ENCODE assay signal across 12 mouse cellular contexts in the genomic region with DNA sequence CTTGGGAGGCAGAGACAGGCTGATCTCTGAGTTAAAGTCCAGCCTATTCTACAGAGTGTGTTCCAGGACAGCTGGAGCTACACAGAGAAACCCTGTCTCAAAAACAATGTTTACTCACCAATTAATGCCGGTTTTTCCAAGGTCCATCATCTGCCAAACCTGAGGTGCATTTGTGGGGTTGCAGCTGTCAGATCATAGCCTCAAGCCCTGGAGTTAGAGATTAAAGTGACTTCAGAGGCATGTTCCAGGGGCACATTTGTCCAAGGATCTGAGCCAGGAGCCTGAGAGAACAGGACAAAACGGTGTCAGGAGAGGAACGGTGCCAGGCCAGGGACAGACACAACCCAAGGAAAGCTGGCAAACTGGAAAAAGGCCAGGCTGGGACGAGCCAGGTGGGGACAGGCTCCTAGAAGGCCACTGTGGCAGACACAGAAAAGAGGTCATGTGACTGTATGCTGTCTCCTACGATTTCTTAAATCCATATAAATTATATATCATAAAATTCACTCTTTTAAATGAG. TPM values are rescaled to one million over a fixed set of nuclear protein-coding genes. Genes with fewer than 3 reads are reported as not detected.
A peak's percentile ranks its signal among the peaks of the same experiment; 100 is the strongest.
DNase-seq lines count a peak whose midpoint lies in the region; ATAC-seq and TF ChIP-seq lines count a peak whose summit lies in the region.
"Had no signal": no experiment of that assay in that cellular context is flagged by ENCODE, and none has a peak within 500 bp of the region (broad histone marks: within the 10 kb centered on the region; RNA-seq: fewer than 3 reads in every experiment).

No protein-coding gene starts in this region.

- TF ChIP-seq POLR2A in brain, embryonic 14.5 days (IDR thresholded peaks at IDR 0.05; ENCODE audit: borderline replicate concordance, extremely low read depth, insufficient read depth, insufficient read length, poor library complexity, severe bottlenecking): no peak

- no peaks in the 10 kb centered on the region for H3K36me3 ChIP-seq in heart, embryonic 12.5 days
- no peaks in the 10 kb centered on the region for H3K36me3 ChIP-seq in liver, embryonic 11.5 days (ENCODE audit: control insufficient read depth, insufficient read depth, low read length)
- peaks cover 11% of the 10 kb centered on the region; the same call in 1 of the 2 replicates for H3K36me3 ChIP-seq in limb, embryonic 10.5 days
- H3K36me3 ChIP-seq: forebrain, embryonic 12.5 days had no signal

- no peak overlapping the region for H3K27ac ChIP-seq in heart, embryonic 12.5 days (ENCODE audit: poor library complexity, severe bottlenecking)
- H3K27ac ChIP-seq in liver, embryonic 11.5 days (ENCODE audit: low read depth, low read length): no peak overlapping the region
- H3K27ac ChIP-seq in limb, embryonic 10.5 days: no peak overlapping the region
- H3K27ac ChIP-seq: forebrain, embryonic 12.5 days had no signal

- H3K9me3 ChIP-seq in heart, embryonic 12.5 days (replicated peaks): no peaks in the 10 kb centered on the region
- H3K9me3 ChIP-seq in liver, embryonic 11.5 days (ENCODE audit: control insufficient read depth, low read length): no peaks in the 10 kb centered on the region
- no peaks in the 10 kb centered on the region for H3K9me3 ChIP-seq in limb, embryonic 10.5 days (replicated peaks)
- H3K9me3 ChIP-seq: forebrain, embryonic 12.5 days; G1E had no signal

- peaks cover 2% of the 10 kb centered on the region for H3K4me1 ChIP-seq in heart, embryonic 12.5 days (replicated peaks)
- H3K4me1 ChIP-seq in liver, embryonic 11.5 days (replicated peaks; ENCODE audit: control insufficient read depth, insufficient read depth, low read length): no peaks in the 10 kb centered on the region
- H3K4me1 ChIP-seq in limb, embryonic 10.5 days: no peaks in the 10 kb centered on the region
- H3K4me1 ChIP-seq: forebrain, embryonic 12.5 days had no signal

- H3K9ac ChIP-seq in heart, embryonic 12.5 days: no peak overlapping the region
- no peak overlapping the region for H3K9ac ChIP-seq in liver, embryonic 11.5 days (ENCODE audit: low read depth, low read length)
- H3K9ac ChIP-seq: forebrain, embryonic 12.5 days had no signal

- no peak for ATAC-seq in heart, embryonic 12.5 days (ENCODE audit: insufficient number of reproducible peaks, low FRiP score)
- no peak for ATAC-seq in liver, embryonic 11.5 days (replicated peaks; ENCODE audit: low FRiP score)
- ATAC-seq: hindbrain, embryonic 16.5 days had no signal

- H3K27me3 ChIP-seq in heart, embryonic 12.5 days (replicated peaks): no peaks in the 10 kb centered on the region
- no peaks in the 10 kb centered on the region for H3K27me3 ChIP-seq in liver, embryonic 11.5 days (replicated peaks; ENCODE audit: control insufficient read depth, insufficient read depth, low read length)
- H3K27me3 ChIP-seq in limb, embryonic 10.5 days (ENCODE audit: low read depth, poor library complexity, severe bottlenecking): no peaks in the 10 kb centered on the region
- H3K27me3 ChIP-seq: forebrain, embryonic 12.5 days had no signal

- TF ChIP-seq CTCF in brain, embryonic 14.5 days (IDR thresholded peaks at IDR 0.05; ENCODE audit: borderline replicate concordance, extremely low read depth, insufficient read depth, insufficient read length): no peak

- DNase-seq in heart, adult 8-10 months (ENCODE audit: low spot score): peak; percentile 48
- peak; percentile 30 for DNase-seq in brain, embryonic 14.5 days (ENCODE audit: low read depth)
- peak; percentile 84 for DNase-seq in cerebellum, adult 11-12 months
- DNase-seq in cerebellum, postnatal 36 days: peak; percentile 81 to 84
- DNase-seq in liver, embryonic 11.5 days (ENCODE audit: low spot score): no peak
- no peak for DNase-seq in limb, embryonic 10.5 days (ENCODE audit: low spot score)

- WGBS in heart, embryonic 12.5 days: 78% methylated on average over 5 of the region's 5 CpGs
- 80% methylated on average over 5 of the region's 5 CpGs for WGBS in liver, embryonic 11.5 days
- WGBS in limb, embryonic 10.5 days: 95% methylated on average over 5 of the region's 5 CpGs

- H3K4me2 ChIP-seq in heart, embryonic 12.5 days: no peak overlapping the region
- H3K4me2 ChIP-seq in liver, embryonic 11.5 days: no peak overlapping the region
- H3K4me2 ChIP-seq: forebrain, embryonic 12.5 days had no signal

- no peak overlapping the region for H3K4me3 ChIP-seq in heart, embryonic 12.5 days
- no peak overlapping the region for H3K4me3 ChIP-seq in liver, embryonic 11.5 days (ENCODE audit: low read depth, low read length)
- no peak overlapping the region for H3K4me3 ChIP-seq in limb, embryonic 10.5 days
- H3K4me3 ChIP-seq: forebrain, embryonic 12.5 days had no signal

RNA-seq across cellular contexts. Expression of a gene that starts 40.5 kb away (rescaled TPM):
- total RNA-seq in heart, adult 8-10 months (2022): 1 to 10 TPM in 2 of 4 experiments, under 1 TPM in 2; 0.62 to 1.3 (median 1.0) TPM
- polyA plus RNA-seq in heart, embryonic 12.5 days (2016; fragmentation: Nextera tagmentation; extraction: Ambion mirVana): 0.11 and 0.14 TPM in 2 replicates
- 8.0 and 9.0 TPM in 2 replicates for polyA plus RNA-seq in brain, embryonic 14.5 days (2012; rRNA removed)
- 0.07 and 0.09 TPM in 2 replicates for polyA plus RNA-seq in liver, embryonic 11.5 days (2014; fragmentation: Nextera tagmentation; extraction: Ambion mirVana)
- polyA plus RNA-seq in limb, embryonic 10.5 days (2016; fragmentation: Nextera tagmentation; extraction: Ambion mirVana): 0.06 and 0.13 TPM in 2 replicates
- total RNA-seq: liver, adult 2 months; megakaryocyte, adult 5-6 weeks had no signal
- polyA plus RNA-seq: G1E had no signal

Comparison
In these comparisons a context has a peak if more than half of its experiments do, and no peak if none do; other contexts are left out.
1. DNase-seq: peak in heart, adult 8-10 months (single experiment), brain, embryonic 14.5 days (single experiment), cerebellum, adult 11-12 months (single experiment) and cerebellum, postnatal 36 days (2 of 2); none in liver, embryonic 11.5 days (single experiment) and limb, embryonic 10.5 days (single experiment).